Mouse (Mus musculus) 3T3-L1 (cell line): ENCODE measurements at regions not wholly inside any gene's neighbourhood (a gene's known extent, or its start where the extent isn't known, plus 50 kb on each side); places are given as distances from the start of the nearest gene placed in this dataset.
"Not testable (repeated sequence)": the region's sequence is repeated elsewhere in the genome, so short reads cannot be mapped to it uniquely, and the experiment has no call there.

Experiments used
- DNase-seq: peaks from one replicate; pipeline ENCODE4 v3.0.0-alpha.2; 2015; ENCODE audit warnings: low read depth, low spot score

GRCm38 (mm10) chr10:111354607-111355006 lies 56.1 kb downstream of the Bbs10 start:
- DNase-seq: no peak

GRCm38 (mm10) chr10:111358340-111358739 lies 59.9 kb downstream of the Bbs10 start:
- not testable (repeated sequence) for DNase-seq

GRCm38 (mm10) chr10:111361749-111362435 lies 63.4 kb downstream of the Bbs10 start:
- DNase-seq: no peak

DNA sequence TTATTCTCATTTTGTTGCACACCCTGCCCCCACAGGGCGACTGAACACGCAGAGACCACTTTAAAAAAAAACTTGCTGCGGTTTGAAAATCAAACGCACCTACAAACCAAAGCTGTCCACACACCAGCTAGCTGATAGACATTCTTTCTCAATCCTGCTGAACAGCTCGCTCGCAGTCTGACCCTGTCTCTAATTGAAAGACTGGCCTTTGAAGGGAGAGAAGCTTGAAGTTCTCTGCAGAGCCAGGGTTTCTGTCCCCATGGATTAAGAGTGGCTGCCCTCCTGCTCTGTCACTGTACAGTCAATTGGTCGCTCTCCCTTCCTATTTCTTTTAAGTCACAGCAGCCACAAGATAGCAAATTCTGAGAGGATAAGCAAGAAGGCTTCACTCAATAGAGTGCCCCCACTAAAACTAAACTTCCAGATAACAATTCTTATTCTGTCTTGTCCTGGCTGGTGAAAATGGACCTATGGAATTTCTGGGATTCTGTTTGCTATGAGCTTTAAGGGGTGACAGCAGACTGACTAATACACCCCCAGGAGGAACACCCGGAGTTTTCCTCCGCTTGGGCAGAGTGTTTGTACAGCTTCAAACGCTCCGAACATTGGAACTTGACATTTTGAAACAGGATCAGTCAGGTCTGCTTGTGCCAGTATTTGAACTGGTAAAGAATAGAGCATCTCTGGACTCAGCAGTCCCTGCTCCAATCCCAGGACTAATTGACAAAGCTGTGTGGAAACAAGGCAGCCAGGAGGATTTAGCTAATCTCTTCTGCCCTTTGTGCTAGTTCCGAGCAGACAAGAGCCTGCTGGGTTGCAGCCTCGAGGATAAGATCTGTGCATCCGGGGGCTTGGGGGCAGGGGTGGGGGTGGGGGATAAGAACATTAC lies 65.5 kb downstream of the Bbs10 start:
- DNase-seq: peak; percentile 40

GRCm38 (mm10) chr10:111365011-111365410 lies 66.5 kb downstream of the Bbs10 start:
- DNase-seq: peak; percentile 83

GRCm38 (mm10) chr10:111369046-111369445 lies 70.6 kb downstream of the Bbs10 start:
- DNase-seq: peak; percentile 38

DNA sequence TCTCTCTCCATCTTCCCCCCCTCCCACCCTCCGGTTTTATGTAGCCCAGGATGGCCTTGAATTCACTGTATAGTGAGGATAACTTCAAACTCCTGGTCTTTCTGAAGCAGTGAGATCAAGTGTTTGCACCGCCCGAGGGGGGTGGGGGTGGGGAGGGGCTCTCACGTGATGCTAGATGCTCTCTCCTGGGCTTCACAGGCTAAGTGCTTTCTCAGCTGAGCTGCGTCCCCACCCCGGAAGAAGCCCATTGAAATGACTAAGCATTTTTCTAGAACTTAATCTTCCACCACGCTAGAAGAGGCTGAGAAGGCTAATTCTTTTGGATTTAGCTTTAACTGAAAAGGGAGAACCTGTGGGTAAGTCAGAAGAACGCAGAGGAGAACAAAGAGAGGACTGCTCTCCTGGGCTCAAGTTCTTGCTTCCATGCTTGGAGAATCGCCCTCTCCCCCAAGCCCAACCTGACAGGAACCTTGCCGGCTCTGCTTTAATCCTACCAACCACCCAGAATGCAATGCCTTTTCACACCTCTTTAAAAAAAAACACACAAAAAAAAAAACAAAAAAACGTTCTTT lies 79.7 kb downstream of the Bbs10 start:
- no peak for DNase-seq

DNA sequence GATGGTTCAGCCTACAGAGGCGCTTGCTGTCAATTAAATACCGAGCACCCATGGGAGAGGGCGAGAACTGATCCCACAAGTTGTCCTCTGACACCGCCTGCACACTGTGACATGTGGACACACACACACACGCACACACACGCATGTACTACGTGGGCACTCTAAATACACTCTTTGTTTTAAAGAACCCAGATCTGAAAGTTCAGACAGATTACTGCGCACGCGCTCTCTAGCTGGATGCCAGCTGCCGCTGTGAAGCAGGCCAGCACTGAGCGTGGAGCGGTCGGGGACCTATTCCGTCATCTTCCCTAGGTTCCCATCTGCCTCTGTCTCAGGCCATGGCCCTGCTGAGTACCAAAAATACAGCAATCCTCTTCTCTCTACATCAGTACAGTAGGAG lies 83.2 kb downstream of the Bbs10 start:
- DNase-seq: no peak

DNA sequence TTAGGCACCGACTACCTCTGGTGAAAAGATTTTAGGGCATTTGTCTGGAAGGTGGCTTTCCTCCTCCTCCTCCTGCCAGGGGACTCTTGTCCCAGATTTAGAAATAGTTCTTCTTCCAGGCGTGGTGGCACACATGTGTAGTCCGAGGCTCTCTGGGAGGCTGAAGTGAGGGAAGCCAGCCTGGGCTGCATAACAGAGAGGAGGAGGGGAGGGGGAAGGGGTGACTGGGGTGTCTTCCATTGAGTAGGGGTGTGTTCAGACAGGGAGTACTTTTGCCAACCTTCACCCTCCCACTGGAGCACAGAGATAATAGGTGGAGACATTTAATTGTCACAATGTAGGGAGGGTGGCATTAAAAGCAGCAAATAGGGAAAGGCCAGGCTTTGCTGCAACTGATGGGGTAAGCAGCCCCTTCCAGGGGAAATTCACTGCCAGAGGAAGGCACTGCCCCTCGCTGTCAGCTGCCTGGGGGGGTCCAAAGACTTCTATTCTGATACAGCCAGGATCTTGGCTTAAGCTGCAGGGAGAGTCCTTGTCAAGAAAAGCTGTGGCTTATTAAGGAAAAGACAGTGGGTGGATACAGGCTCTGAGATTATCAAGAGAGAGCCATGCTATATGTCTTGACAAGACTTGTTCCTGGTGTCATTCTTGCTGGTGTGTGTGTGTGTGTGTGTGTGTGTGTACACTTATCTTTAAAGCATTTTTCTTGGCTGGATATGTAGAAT lies 83.9 kb downstream of the Bbs10 start:
- DNase-seq: no peak

- DNase-seq: no peak
Measured at GRCm38 (mm10) chr10:111385561-111385960, 87.1 kb downstream of the Bbs10 start.

- DNase-seq: no peak
Measured at GRCm38 (mm10) chr10:111387869-111388538, 85.0 kb upstream of the Nap1l1 start.

GRCm38 (mm10) chr10:111388545-111389320 lies 84.3 kb upstream of the Nap1l1 start:
- DNase-seq: peak; percentile 53

DNA sequence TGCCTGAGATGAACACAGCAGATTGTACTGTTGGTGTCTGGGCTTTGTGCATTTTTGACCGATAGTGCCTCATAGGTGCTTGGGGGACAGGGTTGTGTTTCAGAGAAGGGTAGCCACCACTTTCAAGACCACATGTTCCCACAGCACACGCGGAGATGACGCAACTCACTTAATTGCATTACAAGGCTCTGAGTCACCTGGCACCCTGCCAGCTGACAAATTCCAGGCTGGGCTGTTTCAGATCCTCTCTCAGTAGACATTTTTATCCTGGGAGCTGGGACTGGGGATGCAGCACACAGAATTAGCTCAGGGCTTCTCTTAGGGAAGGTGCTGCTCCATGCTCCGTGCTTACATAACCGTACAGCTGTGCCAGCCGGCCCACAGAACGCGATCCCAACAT lies 83.1 kb upstream of the Nap1l1 start:
- peak; percentile 97 for DNase-seq

DNA sequence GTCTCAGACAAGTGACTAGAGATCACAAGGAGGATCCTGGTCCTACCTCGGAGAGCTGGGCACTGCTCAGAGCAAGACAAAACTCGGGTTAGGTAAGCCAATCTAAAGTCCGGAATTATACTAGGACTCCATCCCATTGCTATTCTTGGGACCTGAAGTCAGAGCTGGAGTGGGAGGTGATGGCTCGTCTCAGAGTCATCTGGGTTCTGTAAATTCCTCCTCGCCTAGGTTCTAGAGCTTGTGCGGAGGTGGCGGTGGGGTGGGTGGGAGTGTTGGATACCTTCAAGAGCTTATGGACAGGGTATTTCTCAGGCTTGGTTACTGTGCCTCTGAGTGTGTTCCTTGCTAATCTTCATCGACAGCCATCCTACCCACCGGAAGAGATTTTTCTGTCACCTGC lies 78.6 kb upstream of the Nap1l1 start:
- DNase-seq: no peak

DNA sequence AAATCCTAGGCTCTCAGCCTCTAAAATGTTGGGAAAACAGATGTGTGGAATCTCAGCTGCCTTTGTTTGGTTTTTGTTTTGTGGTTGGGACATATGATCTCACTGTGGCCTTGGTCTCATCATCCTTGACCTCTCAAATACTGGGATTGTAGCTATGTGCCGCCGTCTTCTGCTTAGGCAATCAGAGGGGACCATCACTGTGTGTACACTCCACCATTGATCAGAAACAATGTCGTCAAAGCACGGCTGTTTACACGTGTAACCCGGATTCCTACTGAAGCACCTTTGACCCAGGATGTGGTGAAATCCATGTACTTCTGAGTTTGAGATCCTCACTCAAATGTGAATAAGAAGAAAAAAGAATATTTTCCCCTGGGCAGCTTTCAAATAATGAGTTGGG lies 68.0 kb upstream of the Nap1l1 start:
- DNase-seq: no peak

GRCm38 (mm10) chr10:111408887-111409286 lies 64.1 kb upstream of the Nap1l1 start:
- DNase-seq: no peak

- DNase-seq: no peak
Measured at GRCm38 (mm10) chr10:111409497-111409896, 63.5 kb upstream of the Nap1l1 start.

GRCm38 (mm10) chr10:111410121-111410520 lies 62.9 kb upstream of the Nap1l1 start:
- DNase-seq: no peak

GRCm38 (mm10) chr10:111411533-111411932 lies 61.5 kb upstream of the Nap1l1 start:
- DNase-seq: no peak

DNA sequence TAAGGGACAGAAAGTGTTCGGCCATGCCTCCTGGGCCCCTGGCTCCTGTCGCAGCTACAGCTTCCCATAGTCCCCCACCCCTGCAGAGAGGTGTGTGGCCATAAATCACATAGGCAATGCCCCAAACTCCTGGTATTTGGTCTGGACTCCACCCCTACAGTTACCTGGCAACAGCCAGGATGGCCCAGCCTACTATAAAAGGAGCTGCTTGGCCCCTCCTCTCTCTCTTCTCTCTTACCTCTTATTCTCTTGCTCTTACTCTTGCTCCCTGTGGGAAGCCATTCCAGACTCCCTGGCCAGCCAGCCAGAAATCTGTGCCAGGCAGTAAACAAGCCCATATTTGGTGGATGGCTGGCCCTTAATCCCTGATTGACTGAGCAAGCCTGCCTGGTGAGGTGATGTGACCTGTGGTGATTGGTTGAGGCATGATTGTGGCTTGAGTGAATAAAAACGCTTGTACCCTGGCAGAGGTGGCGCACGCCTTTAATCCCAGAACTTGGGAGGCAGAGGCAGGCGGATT lies 56.4 kb upstream of the Nap1l1 start:
- peak; percentile 6 for DNase-seq
